Mouse (Mus musculus) heart, adult 18-20 months (tissue): ENCODE measurements around the gene Lrp11. TPM values are rescaled to one million over a fixed set of nuclear protein-coding genes. Genes with fewer than 3 reads are reported as not detected.

Experiments
- DNase-seq, 2 experiments: peaks; one replicate each; pipeline ENCODE4 v3.0.0; 2021 to 2022; ENCODE audit warnings: mixed read lengths in 1 of 2
- total RNA-seq, 2 experiments: library from RNA; stranded (reverse); gene quantifications; 2 replicates each; pipeline ENCODE4 v1.2.3; 2021

Lrp11 gene
- total RNA-seq, 2 experiments from 2014 or later: 2.9 TPM

DNA sequence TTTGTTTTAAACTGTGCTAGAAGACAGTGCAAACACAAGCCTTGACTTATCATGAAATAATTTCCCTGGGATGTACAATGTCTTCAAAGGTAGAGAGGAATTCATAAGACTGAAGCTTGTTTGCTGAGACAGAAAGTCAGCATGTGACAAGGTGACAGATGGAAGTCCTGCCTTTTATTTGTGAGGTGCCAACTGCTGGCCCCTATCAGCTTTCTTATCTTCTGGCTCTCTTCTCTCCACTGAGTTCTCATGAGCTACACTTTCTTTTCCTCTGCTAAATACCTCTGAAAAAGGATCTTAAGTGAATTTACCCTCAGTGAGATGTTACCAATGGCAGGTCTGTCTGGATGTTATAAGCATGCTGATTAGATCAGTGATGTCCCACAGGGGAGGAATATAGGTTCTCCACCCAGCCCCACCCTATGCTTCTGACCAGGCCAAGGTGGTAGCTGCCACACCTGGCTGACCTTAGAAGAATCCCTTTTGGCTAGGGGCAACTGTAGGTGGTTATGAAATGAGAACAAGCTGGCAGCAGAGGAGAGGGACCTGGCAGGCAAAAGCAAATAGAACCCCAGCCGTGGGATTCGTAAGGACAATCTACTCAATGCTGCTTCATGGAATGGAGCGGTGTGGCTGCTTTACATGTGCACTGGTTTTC lies 34.4 kb downstream of the Lrp11 start:
- no peak for DNase-seq

DNA sequence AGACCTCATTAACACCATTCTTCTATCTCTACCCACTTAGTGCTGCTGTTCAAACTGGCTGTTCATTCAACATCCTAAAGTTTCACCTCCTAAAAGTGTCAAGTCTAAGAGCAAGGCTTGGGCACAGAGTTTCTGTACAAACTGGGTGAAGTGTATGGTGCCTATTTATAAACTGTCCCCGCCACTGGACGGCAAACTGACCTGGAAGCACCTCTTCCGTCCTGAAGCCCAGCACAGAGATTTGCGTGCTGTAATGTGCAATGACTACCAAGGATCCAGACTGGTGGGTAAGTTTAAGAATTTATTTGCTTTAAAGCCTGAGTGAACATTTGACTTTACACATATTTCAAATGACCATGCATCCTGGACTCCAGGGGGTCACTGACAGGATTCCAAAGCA lies 39.5 kb downstream of the Lrp11 start:
- peak; percentile 27 to 33 for DNase-seq

DNA sequence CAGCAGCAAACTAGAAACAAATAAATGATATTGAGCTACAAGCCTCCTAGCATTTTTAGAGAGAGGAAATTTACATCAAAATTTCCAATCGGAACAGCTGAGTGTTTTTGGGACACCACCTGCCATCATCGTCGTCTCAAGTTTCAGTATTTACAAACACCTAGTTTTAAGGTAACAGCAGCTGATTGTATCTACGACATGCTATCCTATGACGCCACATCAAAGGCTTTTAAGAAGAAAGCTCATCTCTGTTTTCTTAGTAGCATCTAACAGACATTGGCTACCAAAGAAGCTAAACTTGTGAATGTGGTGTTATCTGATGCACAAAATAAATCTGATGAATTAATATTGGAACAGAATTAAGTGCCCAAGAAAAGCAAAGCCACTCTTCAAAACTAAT lies 40.7 kb downstream of the Lrp11 start:
- no peak for DNase-seq

DNA sequence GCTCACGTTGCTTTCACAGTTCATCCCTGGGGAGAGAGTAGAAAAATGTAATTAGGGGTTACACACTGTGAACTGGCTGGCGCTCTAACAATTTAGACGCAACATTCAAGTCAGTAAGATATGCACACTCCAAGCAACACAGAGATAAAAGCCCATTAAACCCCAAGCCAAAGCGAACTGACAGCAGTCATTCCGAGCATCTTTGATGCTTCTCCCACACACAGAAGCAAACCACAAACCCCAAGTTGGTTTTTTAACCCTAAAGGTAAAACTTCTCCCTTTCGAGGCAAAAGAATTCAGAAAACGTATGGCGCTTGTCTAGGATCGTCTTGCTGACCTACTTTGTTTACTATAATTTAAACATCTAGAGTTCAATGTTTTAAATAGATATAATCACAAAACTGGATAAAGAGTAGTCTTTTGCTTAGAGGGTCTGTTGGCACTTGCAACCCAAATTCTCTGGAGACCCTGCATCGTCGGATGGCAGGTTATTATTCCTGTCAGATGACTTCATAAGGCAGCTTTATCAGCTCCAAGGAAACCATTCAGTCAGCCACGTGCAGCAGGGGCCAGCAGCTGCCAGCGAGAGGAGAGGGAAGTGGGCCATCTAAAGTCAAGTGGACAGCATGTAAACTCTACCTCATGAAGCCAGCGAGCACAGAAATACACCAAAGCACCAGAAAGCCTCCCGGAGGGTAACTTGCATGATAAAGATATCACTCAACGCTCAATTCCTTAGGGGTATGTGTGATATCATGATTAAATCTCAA lies 41.5 kb downstream of the Lrp11 start:
- DNase-seq: peak in 1 of 2 experiments; percentile 9

DNA sequence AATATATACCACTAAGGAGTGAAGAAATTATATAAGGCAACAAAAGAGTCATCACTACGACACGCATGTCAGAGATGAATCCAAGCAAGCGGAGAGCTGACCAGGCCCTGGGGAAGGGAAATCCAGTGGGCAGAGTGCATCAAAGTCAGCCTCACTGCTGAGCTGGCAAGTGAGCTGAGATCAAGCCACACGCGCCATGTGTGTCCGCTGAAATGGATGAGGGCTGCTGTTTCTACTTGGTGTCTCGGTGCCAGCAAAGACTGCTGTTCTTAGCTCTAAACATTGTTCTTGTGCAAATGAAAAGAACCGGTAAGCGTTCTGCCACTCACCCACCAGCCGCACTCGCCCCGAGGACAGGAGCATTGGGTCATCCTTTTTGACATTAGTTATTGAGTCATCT lies 50.8 kb downstream of the Lrp11 start:
- no peak for DNase-seq

DNA sequence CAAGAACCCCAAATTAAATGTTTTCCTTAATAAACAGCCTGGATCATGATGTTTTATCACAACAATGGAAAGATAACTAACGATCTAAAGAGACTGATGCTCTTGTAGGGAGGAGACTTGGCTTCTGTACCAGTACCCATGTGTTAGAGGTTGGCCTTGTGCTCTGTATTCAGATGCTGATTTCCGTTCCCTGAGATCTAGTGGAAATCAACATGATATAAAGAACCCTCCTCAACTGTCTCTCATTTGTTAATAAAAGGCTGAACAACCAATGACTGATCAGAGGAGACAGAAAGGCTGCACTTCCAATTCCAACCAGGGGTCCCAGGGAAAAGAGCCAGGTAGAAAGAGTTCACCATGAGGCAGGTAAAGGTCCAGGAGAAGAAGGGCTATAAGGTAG lies 56.3 kb downstream of the Lrp11 start:
- no peak for DNase-seq

DNA sequence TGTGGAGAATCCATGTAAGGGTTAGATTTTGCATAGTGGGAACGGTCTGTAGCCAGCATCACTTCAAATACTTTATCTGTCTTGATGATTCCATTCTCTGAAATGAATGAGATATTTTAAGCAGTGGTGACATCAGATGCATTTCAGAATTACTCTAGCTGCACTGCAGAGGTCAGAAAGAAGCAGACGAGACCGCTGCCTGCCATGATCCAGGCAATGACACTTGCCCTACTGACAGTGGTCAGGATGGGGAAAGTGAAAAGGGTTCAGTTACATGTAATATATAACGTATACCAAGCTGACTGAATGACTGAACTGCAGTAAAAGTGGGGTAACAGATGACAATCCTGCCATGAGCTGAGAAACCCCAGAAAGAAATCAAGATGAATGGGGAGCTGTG lies 59.5 kb downstream of the Lrp11 start:
- DNase-seq: no peak

DNA sequence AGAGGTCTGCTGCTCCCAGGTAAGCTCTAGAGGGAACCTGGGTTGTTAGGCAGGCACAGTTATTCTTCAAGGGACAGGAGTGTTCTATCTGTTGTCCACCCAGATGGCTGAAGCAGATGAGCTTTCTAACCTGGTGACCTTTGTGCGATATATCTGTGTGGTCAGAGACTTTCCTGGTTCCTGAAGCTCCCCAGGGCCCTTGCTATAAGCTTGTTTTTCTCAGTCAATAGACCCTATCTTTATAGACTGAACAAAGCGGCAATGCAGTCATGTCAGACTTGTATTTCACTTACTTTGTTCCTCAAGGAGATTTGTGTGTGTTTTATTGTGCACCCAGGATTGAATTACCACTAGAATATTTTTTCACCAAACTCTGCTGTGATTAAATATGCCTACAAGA lies 61.5 kb downstream of the Lrp11 start:
- DNase-seq: no peak

DNA sequence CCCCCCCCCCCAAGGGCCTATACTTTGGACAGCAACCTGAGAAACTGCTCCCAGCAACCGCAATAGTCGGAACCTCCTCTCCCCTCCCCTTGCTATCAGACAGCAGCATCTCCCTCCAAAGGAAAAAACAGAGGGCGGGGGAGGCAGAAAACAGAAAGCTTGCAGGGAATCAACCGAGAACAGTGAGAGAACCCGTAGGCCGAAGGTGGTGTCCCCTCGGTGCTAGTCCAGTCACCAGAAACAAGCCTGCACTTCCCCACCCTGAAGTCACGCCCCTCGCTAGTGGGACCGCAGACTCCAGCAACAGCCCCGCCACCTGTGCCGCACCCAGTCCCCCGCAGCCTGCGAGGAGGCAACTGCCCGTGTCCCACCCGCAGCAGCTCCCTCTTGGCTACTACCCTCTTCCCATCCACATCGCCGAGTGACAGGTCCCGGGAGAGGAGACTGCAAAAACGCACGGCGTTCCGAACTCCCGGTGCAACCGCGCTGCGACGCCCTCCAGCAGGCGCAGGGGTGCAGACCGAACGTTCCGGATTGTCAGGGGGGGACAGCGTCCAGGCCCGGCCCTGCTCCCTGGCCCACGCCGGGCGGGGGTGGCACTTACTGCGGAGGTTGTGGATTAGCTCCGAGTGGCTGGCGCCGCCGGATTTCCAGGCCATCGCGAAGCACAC lies 73.0 kb downstream of the Lrp11 start:
- DNase-seq: no peak

DNA sequence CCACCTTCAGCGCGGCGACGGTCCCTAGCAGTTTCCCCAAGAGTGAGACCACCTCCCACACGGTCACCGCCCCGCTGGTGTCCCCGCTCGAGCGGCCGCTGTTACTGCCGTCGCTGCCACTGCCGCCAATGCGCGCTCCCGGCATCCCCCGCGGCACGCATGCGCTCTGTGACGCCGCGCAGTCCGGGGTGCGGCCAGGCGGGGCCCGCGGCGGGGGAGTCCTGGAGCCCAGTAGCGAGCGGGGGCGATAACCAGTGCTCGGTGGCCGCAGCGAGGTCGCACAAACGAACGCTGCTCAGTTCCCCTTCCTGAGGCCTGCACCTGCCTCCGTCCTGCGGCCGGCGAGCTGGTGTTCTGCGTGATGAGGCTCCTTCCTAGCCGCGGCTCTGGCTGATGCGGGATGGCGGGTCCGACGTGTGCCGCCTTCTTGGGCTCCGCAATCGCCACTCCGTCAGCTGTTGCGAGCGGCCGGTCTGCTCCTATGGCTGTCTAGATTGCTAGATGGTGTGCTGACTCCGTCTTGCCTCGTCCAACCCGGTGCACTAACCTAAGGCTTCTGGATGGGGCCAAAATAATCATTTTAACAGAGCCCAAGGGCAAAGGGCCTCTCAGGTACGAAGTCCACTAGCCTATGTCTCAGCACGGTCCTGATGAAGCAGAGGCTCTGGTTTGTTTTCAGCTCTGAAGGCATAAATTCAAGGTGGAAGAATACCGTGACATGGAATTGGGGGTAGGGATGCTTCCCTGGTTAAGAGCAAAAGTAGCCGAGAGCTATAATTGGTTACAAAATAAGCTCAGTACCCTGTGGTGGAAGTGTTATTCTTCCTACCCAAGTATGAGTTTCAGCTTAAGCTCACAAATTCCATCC lies 73.8 kb downstream of the Lrp11 start:
- peak; percentile 95 for DNase-seq

DNA sequence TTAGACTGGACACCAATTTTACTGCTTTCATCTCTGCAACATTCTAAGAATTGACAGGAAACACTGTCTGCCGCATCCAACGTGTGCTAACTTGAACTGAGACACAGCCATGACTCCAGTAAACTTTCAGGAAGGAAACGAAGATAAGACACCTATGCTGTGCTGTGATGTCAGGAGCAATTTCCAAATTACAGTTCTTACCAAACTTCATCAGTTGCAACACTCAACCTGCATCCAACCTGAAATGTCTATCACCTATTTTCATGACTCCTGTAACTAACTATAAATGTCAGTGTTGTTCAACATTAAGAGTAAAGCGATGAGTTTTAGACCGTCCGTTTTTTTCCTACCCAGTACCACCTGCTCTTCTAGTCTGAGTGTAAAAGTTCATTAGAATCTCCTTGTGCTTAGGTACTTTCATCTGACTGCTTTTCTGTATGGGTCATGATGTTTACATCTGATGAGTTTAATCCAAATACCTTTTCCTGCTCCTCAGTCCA lies 74.5 kb downstream of the Lrp11 start:
- DNase-seq: no peak

DNA sequence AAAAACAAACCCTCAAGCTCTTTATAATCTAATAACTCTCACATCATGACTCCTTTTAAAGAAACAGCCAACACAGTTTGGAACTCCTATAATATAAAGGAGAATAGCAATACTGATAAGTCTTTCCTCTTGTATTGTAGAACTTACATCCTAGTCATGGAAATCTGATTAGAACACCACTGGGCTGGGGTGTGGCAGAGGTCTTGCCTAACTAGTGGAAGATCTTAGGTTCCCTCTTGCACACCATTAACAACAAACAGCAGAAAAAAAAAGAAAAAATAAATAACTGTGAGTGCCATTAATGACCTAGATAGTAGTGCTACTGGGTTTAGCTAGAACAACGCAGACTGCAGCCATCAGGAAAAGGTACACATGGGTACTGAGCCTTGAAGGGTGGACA lies 75.3 kb downstream of the Lrp11 start:
- DNase-seq: no peak

DNA sequence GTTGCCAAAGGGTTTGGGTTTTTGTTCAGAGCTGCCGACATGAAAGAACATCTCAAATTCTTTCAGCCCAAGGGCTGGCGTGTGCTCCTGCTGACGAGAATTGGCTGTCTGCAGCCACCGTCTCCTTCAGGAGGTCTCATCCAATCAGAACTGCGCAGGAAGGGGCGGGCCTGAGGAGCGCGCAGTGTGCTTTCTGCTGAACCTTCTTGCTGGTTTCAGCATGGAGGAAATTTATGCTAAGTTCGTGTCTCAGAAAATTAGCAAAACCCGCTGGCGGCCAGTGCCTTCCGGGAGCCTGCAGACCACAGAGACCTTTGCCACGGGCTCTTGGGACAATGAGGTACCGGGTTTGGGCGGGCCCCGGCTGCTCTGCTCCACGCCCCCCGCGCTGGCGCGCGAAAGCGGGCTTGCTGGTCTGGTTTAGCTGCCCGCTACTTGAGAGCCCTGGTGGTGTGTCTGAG lies 77.8 kb downstream of the Lrp11 start, which contains the start of gene Nup43:
Nup43 (plus strand) TSS at position 162 of the 461 bp plus-strand sequence.
- peak; percentile 94 to 97 for DNase-seq

DNA sequence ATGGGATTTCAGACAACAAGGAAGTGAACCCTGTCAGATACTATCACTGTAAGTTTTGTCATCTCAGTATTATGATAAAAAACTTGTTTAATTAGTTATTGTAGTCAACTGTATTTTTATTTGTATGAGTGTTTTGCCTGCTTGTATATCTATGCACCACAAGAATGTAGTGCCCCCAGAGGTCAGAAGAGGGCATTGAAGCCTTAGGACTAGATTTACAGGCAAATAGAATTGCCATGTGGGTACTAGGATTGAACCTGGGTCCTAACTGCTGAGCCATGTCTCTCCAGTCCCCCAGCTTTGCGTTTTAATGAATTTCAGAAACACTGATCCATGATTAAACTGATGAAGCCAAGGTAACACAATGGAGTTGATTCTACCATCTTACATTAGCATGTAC lies 84.1 kb downstream of the Lrp11 start:
- DNase-seq: peak; percentile 18 to 34

Other genes starting within 250 kb of the Lrp11 start
- 1 to 10 TPM; 2.0 to 3.0 TPM for gene Ulbp1, start 116.2 kb upstream of the Lrp11 start, total RNA-seq
- gene Nup43, start 77.7 kb downstream of the Lrp11 start, total RNA-seq: 1 to 10 TPM; 6.7 to 7.3 TPM
- 100 to 1,000 TPM in 1 of 2 experiments, 10 to 100 TPM in 1; 95.5 to 103 TPM for gene Pcmt1, start 91.3 kb downstream of the Lrp11 start, total RNA-seq
- gene Lats1, start 91.4 kb downstream of the Lrp11 start, total RNA-seq: 10 to 100 TPM in 1 of 2 experiments, 1 to 10 TPM in 1; 8.8 to 11.6 TPM
- 10 to 100 TPM; 13.1 to 13.2 TPM for gene Katna1, start 136.2 kb downstream of the Lrp11 start, total RNA-seq
- gene Ginm1, start 203.0 kb downstream of the Lrp11 start, total RNA-seq: 100 to 1,000 TPM in 1 of 2 experiments, 10 to 100 TPM in 1; 91.2 to 103 TPM
- 10 to 100 TPM; 11.7 to 15.0 TPM for gene Ppil4, start 203.1 kb downstream of the Lrp11 start, total RNA-seq
- 1 to 10 TPM in 1 of 2 experiments, under 1 TPM in 1; 0.15 to 1.0 TPM for gene Zc3h12d, start 242.7 kb downstream of the Lrp11 start, total RNA-seq